Mouse (Mus musculus) left cerebral cortex, adult 9 months (tissue): ENCODE measurements at regions not wholly inside any gene's neighbourhood (a gene's known extent, or its start where the extent isn't known, plus 50 kb on each side); places are given as distances from the start of the nearest gene placed in this dataset.

Experiments used
- DNase-seq, 2 experiments: peaks; one replicate each; pipeline ENCODE4 v3.0.0; 2022; ENCODE audit warnings: low spot score in 2 of 2

DNA sequence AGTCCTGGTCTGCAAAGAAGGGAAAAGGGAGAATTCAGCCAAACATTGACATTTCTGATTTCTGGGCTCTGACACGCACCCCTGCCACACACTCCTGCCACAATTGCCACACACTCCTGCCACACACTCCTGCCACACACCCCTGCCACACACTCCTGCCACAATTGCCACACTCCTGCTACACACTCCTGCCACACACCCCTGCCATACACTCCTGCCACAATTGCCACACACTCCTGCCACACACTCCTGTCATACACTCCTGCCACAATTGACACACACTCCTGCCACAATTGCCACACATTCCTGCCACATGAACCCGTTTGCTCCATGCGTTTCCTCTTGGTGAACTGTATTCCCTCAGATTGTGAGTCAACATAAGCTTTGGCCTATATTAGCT, 130.0 kb upstream of the Gm9833 start:
- no peak for DNase-seq

GRCm38 (mm10) chr3:9959716-9960661, 127.9 kb upstream of the Gm9833 start:
- DNase-seq: no peak

DNA sequence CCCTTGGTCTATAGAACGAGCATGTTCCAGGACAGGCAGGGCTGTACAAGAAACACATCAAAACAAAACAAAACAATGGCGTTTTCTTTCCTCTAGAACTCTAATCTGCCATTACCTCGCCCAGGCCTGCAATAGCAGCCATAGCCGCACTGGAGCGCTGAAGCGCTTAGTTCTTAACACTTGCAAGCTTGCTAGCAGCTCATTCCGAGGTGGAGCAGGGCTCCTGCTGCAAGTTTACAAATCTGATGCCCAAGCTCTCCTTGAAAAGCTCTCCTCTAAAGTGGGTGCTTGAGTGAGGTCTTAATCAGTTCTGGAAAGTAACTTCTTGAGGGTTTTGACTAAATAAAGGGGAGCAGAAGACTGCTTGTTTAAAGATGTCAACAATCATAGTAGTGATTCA, 127.2 kb upstream of the Gm9833 start:
- peak in 1 of 2 experiments; percentile 38 for DNase-seq
